Mouse (Mus musculus): ENCODE results near the gene Map1s. TPM values are rescaled to one million over a fixed set of nuclear protein-coding genes. Genes with fewer than 3 reads are reported as not detected.

Gene Map1s
- polyA plus RNA-seq, 1 experiment from 2014 or later = 14.4 TPM

- WGBS (ENCODE audit: insufficient replicate concordance) = 70% methylated on average over 6 of the region's 6 CpGs
These were observed 31.5 kb downstream of the Map1s start for GRCm38 (mm10) chr8:70937200-70937599.

GRCm38 (mm10) chr8:70941478-70941877 is 35.7 kb downstream of the Map1s start:
- WGBS (ENCODE audit: insufficient replicate concordance) = 30% methylated on average over 2 of the region's 2 CpGs
- H3K36me3 ChIP-seq (ENCODE audit: control insufficient read depth, insufficient read depth) = no peaks in the 10 kb centered on the region
- ATAC-seq (ENCODE audit: low read depth) = no peak
- no peak overlapping the region for H3K4me3 ChIP-seq (ENCODE audit: low read depth, low read length)
- no peak overlapping the region for H3K4me2 ChIP-seq (ENCODE audit: low read depth, low read length)
- H3K4me1 ChIP-seq (ENCODE audit: control insufficient read depth, low read depth, low read length) = no peaks in the 10 kb centered on the region
- no peaks in the 10 kb centered on the region for H3K9me3 ChIP-seq (replicated peaks; ENCODE audit: control insufficient read depth, low read length)
- H3K27me3 ChIP-seq (ENCODE audit: control insufficient read depth, insufficient read depth, low read depth, low read length) = no peaks in the 10 kb centered on the region
- H3K9ac ChIP-seq (ENCODE audit: low read depth, low read length) = no peak overlapping the region
- H3K27ac ChIP-seq (ENCODE audit: low read length) = no peak overlapping the region

More at GRCm38 (mm10) chr8:70937200-70937599, 31.5 kb downstream of the Map1s start:
- Histone ChIP-seq H3K4me2 (ENCODE audit: low read depth, low read length) (no peak overlapping the region), H3K4me1 (ENCODE audit: control insufficient read depth, low read depth, low read length) (no peaks in the 10 kb centered on the region), H3K27ac (ENCODE audit: low read length) (no peak overlapping the region), H3K36me3 (ENCODE audit: control insufficient read depth, insufficient read depth) (no peaks in the 10 kb centered on the region), H3K9ac (ENCODE audit: low read depth, low read length) (no peak overlapping the region), H3K4me3 (ENCODE audit: low read depth, low read length) (no peak overlapping the region), H3K9me3 (replicated peaks; ENCODE audit: control insufficient read depth, low read length) (no peaks in the 10 kb centered on the region), H3K27me3 (ENCODE audit: control insufficient read depth, insufficient read depth, low read depth, low read length) (no peaks in the 10 kb centered on the region)
- ATAC-seq (ENCODE audit: low read depth) = no peak

DNA sequence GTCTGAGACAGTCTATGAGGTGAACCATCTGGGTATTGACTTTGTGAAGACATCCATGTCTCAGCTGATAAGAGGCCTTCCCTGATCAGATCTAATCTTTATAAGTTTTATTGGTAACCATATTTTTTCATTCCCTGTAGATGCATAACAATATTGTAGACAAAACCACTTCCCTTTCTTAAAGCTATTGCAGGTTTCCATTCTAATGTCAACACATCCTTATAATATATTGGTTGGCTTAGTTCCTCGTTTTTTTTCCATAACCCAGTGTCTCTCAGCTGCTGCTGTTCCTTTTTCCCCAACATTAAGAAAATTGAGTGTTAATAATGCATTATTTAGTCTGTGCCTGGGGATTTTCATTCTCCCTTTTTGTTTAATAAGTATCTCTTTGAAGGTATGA is 37.5 kb downstream of the Map1s start:
- WGBS (ENCODE audit: insufficient replicate concordance) = 0% methylated on average over 1 of the region's 1 CpGs
- Histone ChIP-seq H3K27me3 (ENCODE audit: control insufficient read depth, insufficient read depth, low read depth, low read length) (no peaks in the 10 kb centered on the region), H3K9ac (ENCODE audit: low read depth, low read length) (no peak overlapping the region), H3K4me1 (ENCODE audit: control insufficient read depth, low read depth, low read length) (no peaks in the 10 kb centered on the region), H3K9me3 (replicated peaks; ENCODE audit: control insufficient read depth, low read length) (no peaks in the 10 kb centered on the region), H3K36me3 (ENCODE audit: control insufficient read depth, insufficient read depth) (no peaks in the 10 kb centered on the region), H3K4me3 (ENCODE audit: low read depth, low read length) (no peak overlapping the region), H3K27ac (ENCODE audit: low read length) (no peak overlapping the region), H3K4me2 (ENCODE audit: low read depth, low read length) (no peak overlapping the region)
- ATAC-seq (ENCODE audit: low read depth) = no peak

DNA sequence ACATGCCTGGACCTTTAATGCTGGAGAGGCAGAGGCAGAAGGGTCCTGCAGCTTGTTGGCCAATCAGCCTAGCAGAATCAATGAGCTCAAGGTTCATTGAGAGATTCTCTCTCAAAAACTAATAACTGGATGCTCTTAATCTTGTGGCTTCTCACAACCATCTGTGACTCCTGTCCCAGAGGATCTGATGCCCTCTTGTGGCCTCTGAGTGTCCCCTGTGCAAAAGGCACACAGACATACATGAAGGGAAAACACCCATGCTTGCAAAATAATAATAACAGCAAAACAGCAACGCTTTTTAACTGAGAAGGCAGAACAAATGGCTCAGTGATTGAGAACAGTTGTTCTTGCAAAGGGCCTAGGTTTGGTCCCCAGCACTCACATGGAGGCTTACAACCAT is 44.1 kb downstream of the Map1s start:
- no peak overlapping the region for H3K4me2 ChIP-seq (ENCODE audit: low read depth, low read length)
- no peak overlapping the region for H3K27ac ChIP-seq (ENCODE audit: low read length)
- H3K4me1 ChIP-seq (ENCODE audit: control insufficient read depth, low read depth, low read length) = no peaks in the 10 kb centered on the region
- H3K4me3 ChIP-seq (ENCODE audit: low read depth, low read length) = no peak overlapping the region
- H3K36me3 ChIP-seq (ENCODE audit: control insufficient read depth, insufficient read depth) = no peaks in the 10 kb centered on the region
- no peak for ATAC-seq (ENCODE audit: low read depth)
- H3K9ac ChIP-seq (ENCODE audit: low read depth, low read length) = no peak overlapping the region
- WGBS (ENCODE audit: insufficient replicate concordance) = 32% methylated on average over 1 of the region's 1 CpGs
- no peaks in the 10 kb centered on the region for H3K27me3 ChIP-seq (ENCODE audit: control insufficient read depth, insufficient read depth, low read depth, low read length)
- H3K9me3 ChIP-seq (replicated peaks; ENCODE audit: control insufficient read depth, low read length) = no peaks in the 10 kb centered on the region

GRCm38 (mm10) chr8:70960703-70961472 is 55.2 kb downstream of the Map1s start:
- WGBS (ENCODE audit: insufficient replicate concordance) = 60% methylated on average over 14 of the region's 14 CpGs
- H3K4me1 ChIP-seq (ENCODE audit: control insufficient read depth, low read depth, low read length) = no peaks in the 10 kb centered on the region
- no peaks in the 10 kb centered on the region for H3K36me3 ChIP-seq (ENCODE audit: control insufficient read depth, insufficient read depth)
- no peaks in the 10 kb centered on the region for H3K9me3 ChIP-seq (replicated peaks; ENCODE audit: control insufficient read depth, low read length)
- H3K4me3 ChIP-seq (ENCODE audit: low read depth, low read length) = no peak overlapping the region
- no peaks in the 10 kb centered on the region for H3K27me3 ChIP-seq (ENCODE audit: control insufficient read depth, insufficient read depth, low read depth, low read length)
- ATAC-seq (ENCODE audit: low read depth) = no peak
- no peak overlapping the region for H3K27ac ChIP-seq (ENCODE audit: low read length)
- no peak overlapping the region for H3K4me2 ChIP-seq (ENCODE audit: low read depth, low read length)
- no peak overlapping the region for H3K9ac ChIP-seq (ENCODE audit: low read depth, low read length)

- Histone ChIP-seq H3K4me3 (ENCODE audit: low read depth, low read length) (no peak overlapping the region), H3K27me3 (ENCODE audit: control insufficient read depth, insufficient read depth, low read depth, low read length) (no peaks in the 10 kb centered on the region), H3K36me3 (ENCODE audit: control insufficient read depth, insufficient read depth) (no peaks in the 10 kb centered on the region), H3K27ac (ENCODE audit: low read length) (no peak overlapping the region), H3K4me2 (ENCODE audit: low read depth, low read length) (no peak overlapping the region), H3K9me3 (replicated peaks; ENCODE audit: control insufficient read depth, low read length) (no peaks in the 10 kb centered on the region), H3K9ac (ENCODE audit: low read depth, low read length) (no peak overlapping the region), H3K4me1 (ENCODE audit: control insufficient read depth, low read depth, low read length) (no peaks in the 10 kb centered on the region)
- no peak for ATAC-seq (ENCODE audit: low read depth)
- 1% methylated on average over 3 of the region's 3 CpGs for WGBS (ENCODE audit: insufficient replicate concordance)
These were observed 58.4 kb downstream of the Map1s start for GRCm38 (mm10) chr8:70964159-70964558.

DNA sequence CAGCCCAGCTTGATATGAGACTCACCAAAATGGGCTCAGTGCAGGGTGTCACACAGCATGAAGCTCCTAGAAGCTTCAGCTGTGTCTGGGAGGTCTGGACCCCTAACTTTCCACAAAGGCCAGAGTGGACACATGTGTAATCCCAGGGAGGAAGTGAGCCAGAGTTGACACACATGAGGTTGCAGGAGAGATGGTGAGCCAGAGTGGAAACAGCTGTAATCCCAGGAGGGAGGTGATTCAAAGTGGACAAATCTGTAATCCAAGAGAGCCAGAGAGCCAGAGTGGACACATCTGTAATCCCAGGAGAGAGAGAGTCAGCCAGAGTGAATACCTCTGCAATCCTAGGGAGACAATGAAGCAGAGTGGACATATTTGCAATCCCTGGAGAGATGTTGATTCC is 59.1 kb downstream of the Map1s start:
- H3K9ac ChIP-seq (ENCODE audit: low read depth, low read length) = no peak overlapping the region
- no peak overlapping the region for H3K4me3 ChIP-seq (ENCODE audit: low read depth, low read length)
- ATAC-seq (ENCODE audit: low read depth) = no peak
- no peak overlapping the region for H3K4me2 ChIP-seq (ENCODE audit: low read depth, low read length)
- no peaks in the 10 kb centered on the region for H3K27me3 ChIP-seq (ENCODE audit: control insufficient read depth, insufficient read depth, low read depth, low read length)
- H3K9me3 ChIP-seq (replicated peaks; ENCODE audit: control insufficient read depth, low read length) = no peaks in the 10 kb centered on the region
- H3K4me1 ChIP-seq (ENCODE audit: control insufficient read depth, low read depth, low read length) = no peaks in the 10 kb centered on the region
- no peaks in the 10 kb centered on the region for H3K36me3 ChIP-seq (ENCODE audit: control insufficient read depth, insufficient read depth)
- no peak overlapping the region for H3K27ac ChIP-seq (ENCODE audit: low read length)

MicroRNAs encoded within 50 kb of the gene (microRNA counts, 519-probe panel; counts per million panel counts)
- microRNA mmu-miR-1969 = 60.7 counts per million

Small RNAs within 50 kb of the gene (microRNA-seq; reads per million reads assigned to microRNA genes)
- gene Mir1969 (1.7 reads per million), gene Mir7067 (1.2 reads per million)

Other genes starting within 250 kb of the Map1s start
- 18.9 and 20.5 TPM in 2 replicates for gene Pgpep1, start 245.5 kb upstream of the Map1s start, polyA plus RNA-seq (2015; fragmentation: Nextera tagmentation; extraction: Ambion mirVana)
- gene Lsm4, start 232.7 kb upstream of the Map1s start, polyA plus RNA-seq (2015; fragmentation: Nextera tagmentation; extraction: Ambion mirVana) = 104 and 113 TPM in 2 replicates
- 12.3 and 17.5 TPM in 2 replicates for gene Jund, start 207.0 kb upstream of the Map1s start, polyA plus RNA-seq (2015; fragmentation: Nextera tagmentation; extraction: Ambion mirVana)
- 0.02 TPM in 1 of 2 replicates, not detected in the other for gene Iqcn, start 202.5 kb upstream of the Map1s start, polyA plus RNA-seq (2015; fragmentation: Nextera tagmentation; extraction: Ambion mirVana)
- gene Gm3336, start 187.4 kb upstream of the Map1s start, polyA plus RNA-seq (2015; fragmentation: Nextera tagmentation; extraction: Ambion mirVana) = 0.40 and 0.47 TPM in 2 replicates
- gene Pde4c, start 182.2 kb upstream of the Map1s start, polyA plus RNA-seq (2015; fragmentation: Nextera tagmentation; extraction: Ambion mirVana) = 1.5 and 2.2 TPM in 2 replicates
- 2.2 and 3.4 TPM in 2 replicates for gene Rab3a, start 151.3 kb upstream of the Map1s start, polyA plus RNA-seq (2015; fragmentation: Nextera tagmentation; extraction: Ambion mirVana)
- gene Mpv17l2, start 145.0 kb upstream of the Map1s start, polyA plus RNA-seq (2015; fragmentation: Nextera tagmentation; extraction: Ambion mirVana) = 31.4 and 32.1 TPM in 2 replicates
- gene Pik3r2, start 129.2 kb upstream of the Map1s start, polyA plus RNA-seq (2015; fragmentation: Nextera tagmentation; extraction: Ambion mirVana) = 12.2 and 13.9 TPM in 2 replicates
- 7.5 and 9.0 TPM in 2 replicates for gene Mast3, start 100.9 kb upstream of the Map1s start, polyA plus RNA-seq (2015; fragmentation: Nextera tagmentation; extraction: Ambion mirVana)
- gene Il12rb1, start 97.5 kb upstream of the Map1s start, polyA plus RNA-seq (2015; fragmentation: Nextera tagmentation; extraction: Ambion mirVana) = 0.06 and 0.35 TPM in 2 replicates
- 11.6 and 13.5 TPM in 2 replicates for gene Arrdc2, start 66.2 kb upstream of the Map1s start, polyA plus RNA-seq (2015; fragmentation: Nextera tagmentation; extraction: Ambion mirVana)
- gene Kcnn1, start 42.7 kb upstream of the Map1s start, polyA plus RNA-seq (2015; fragmentation: Nextera tagmentation; extraction: Ambion mirVana) = 0.20 and 0.46 TPM in 2 replicates
- 42.5 and 43.1 TPM in 2 replicates for gene Ccdc124, start 32.0 kb upstream of the Map1s start, polyA plus RNA-seq (2015; fragmentation: Nextera tagmentation; extraction: Ambion mirVana)
- 0.11 TPM in 1 of 2 replicates, not detected in the other for gene Slc5a5, start 13.2 kb upstream of the Map1s start, polyA plus RNA-seq (2015; fragmentation: Nextera tagmentation; extraction: Ambion mirVana)
- gene Rpl18a, start 8.5 kb upstream of the Map1s start, polyA plus RNA-seq (2015; fragmentation: Nextera tagmentation; extraction: Ambion mirVana) = 2,028 and 2,149 TPM in 2 replicates